Mouse (Mus musculus) WW6 (cell line): ENCODE data around the gene Gmcl1.

ENCODE experiments used
- DNase-seq: peaks from one replicate; pipeline ENCODE4 v3.0.0-alpha.2; 2013; ENCODE audit warnings: low read depth, low spot score

Gene Gmcl1

DNA sequence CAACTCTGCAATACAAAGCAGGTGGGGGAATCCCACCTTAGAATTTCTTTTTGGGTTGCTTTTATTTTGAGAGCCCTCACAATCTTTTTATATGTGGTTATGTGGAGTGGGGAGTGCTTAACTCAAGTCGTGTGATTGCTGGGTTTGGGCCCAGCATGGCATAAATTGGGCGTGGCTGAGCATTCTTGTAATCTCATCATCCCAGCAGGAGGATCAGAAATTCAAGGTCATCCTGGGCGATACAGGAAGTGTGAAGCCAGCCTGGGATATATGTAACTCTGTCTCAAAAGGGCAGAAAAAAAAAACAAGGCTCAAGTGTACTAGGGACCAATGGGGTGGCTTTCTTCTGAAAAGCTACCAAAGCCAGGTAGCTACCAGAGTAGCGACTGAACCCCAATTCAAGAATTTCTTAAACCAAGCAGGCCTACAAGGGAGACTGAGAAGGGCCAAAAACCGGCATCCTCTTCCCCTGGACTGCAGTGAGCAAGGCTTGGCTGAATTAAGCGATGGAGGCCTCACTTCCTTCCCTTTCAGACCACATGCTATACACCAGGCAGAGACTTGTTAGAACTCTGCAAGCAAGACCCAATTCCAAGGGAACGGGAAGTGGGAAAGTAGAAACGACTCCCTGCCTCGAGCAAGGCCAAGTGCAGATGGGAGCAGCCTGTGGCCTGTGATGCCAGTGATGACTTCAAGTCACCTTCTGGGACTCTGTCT is 72.9 kb downstream of the Gmcl1 start:
- DNase-seq: no peak

DNA sequence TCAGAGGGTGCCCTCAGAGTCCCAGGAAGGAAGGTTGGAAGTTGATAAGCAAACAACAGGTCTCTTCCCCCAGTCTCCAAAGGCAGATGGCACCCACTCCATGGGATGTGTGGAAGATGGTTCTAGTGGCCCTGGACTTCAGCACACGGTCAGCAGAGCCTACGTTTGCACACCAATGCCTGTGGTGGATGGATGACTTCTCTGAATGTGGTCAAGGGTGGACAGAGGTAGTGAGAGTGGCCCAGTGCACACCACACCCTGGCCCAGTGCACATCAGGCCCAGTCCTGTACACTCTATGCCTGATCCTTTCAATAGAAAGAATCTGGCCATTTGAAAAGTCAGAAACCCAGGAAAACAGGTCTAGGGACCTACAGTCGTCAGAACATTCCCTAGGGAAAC is 74.7 kb downstream of the Gmcl1 start:
- DNase-seq: no peak

DNA sequence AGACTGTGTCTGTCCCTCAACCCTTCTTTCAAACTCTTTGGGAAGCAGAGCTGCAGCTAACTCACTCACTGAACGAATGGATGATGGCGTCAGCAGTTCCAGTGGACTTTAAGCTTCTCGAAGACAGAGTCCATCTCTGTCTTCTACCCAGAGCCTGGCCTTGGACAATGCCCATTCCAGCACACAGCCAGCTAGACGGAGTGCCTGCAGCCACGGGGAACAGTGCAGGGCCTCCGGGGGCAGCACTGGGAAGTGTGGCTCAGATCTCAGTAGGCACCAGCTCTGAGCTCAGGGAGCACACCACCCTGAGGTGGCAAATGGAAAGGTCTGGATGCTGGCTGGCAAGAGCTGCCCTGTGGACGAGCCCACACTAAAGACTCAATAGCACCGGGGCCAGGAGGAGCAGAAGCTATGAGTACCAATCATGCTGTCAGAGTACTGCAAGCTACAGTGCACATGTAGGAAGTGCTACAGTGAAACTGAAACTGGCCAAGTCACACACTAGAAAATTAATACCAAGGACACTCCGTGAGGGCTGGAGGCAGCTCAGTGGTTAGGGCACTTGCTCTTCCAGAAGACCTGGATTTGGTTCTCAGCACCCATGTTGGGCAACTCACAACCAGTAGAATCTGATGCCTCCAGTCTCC is 78.8 kb downstream of the Gmcl1 start:
- no peak for DNase-seq

DNA sequence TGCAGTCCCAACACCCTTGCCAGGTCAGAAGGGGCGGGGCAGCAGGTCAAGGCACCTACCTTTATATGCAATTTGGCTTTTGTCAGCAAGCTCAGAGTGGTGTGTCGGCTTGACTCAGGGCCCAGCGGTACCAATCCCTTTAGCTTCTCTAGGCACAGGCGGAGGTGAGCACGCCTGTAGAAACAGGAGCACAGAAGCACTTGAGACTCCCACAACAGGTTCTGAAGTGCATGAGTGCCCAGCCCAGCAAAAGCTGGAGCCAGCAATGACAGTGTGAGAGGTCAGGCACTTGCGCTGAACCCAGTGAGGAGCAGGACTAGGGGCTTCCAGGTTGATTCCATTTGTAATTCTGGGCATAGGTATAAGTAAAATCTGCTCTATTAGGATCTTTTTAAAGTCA is 80.2 kb downstream of the Gmcl1 start:
- DNase-seq: no peak

DNA sequence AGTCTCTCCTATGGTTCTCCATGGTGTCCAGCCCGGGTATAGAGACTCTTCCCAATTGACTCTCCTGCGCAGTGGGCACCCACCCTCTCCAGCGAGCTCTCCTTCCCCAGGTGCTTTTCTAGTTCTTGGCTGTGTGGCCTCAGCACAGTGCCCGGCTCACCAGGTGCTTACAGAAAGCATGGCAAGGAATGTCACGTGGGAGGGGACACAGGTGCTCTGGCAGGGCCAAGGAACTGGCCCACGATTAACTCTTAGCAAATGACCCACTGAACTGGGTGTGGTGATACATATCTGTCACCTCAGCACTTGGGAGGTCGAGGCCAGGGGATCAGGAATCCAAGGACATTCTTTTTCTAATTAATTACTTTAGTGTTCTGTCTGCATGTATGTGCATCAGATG is 87.0 kb downstream of the Gmcl1 start:
- DNase-seq: no peak

DNA sequence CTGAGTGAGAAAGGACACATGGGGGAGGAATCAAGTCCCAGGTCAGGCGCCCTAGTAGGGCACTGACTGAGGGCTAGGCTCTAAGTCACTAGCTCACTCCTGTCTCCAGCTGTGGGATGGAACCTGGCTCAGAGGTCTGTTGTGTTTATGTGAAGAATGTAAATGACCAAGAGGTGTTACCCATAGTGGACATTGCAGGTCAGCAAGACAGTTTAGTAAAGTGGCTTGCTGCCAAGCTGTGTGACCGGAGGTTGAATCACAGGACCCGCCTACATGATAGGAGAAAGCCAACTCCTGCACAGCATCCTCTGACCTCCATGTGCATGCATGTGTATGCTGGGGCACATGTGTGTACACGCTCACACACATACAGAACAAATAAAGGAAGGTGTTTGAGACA is 87.6 kb downstream of the Gmcl1 start:
- DNase-seq: no peak

DNA sequence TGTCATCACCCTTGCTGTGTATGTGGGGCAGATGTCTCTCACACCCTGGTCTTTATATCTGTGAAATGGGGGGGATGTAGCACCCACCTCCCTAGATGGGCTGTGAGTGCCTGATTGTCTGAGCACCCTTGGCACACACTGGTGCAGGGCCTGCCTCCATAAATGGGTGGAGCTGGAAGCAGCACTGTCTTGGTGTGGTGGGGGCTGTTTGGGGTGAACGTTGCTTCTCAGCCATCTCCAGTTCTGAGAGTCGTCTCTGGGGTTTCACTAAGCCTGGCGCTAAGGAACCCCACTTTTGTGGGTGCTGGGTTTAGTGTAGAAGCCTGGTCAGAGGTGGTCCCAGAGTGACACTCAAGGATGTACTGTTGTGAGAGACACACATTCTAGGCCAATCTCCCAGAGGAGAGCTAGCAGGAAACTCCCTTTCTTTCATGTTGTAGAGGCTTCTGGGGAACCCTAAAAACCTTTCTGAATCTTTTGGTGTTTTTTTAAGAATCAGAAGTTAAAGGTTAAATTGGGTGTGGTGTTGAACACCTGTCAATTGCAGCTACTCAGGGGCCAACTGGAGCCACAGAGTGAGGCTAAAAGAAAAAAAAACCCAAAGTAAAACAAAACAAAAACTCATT is 88.3 kb downstream of the Gmcl1 start:
- no peak for DNase-seq
